Mouse (Mus musculus) cerebellum, postnatal 25 days (tissue): ENCODE data around the gene Trim40.

Experiments used
- DNase-seq, 2 experiments: peaks; one replicate each; pipeline ENCODE4 v3.0.0; 2021; ENCODE audit warnings: mixed read lengths in 2 of 2

The Trim40 gene

GRCm38 (mm10) chr17:36839001-36839400 lies 50.9 kb downstream of the Trim40 start:
- DNase-seq: no peak

DNA sequence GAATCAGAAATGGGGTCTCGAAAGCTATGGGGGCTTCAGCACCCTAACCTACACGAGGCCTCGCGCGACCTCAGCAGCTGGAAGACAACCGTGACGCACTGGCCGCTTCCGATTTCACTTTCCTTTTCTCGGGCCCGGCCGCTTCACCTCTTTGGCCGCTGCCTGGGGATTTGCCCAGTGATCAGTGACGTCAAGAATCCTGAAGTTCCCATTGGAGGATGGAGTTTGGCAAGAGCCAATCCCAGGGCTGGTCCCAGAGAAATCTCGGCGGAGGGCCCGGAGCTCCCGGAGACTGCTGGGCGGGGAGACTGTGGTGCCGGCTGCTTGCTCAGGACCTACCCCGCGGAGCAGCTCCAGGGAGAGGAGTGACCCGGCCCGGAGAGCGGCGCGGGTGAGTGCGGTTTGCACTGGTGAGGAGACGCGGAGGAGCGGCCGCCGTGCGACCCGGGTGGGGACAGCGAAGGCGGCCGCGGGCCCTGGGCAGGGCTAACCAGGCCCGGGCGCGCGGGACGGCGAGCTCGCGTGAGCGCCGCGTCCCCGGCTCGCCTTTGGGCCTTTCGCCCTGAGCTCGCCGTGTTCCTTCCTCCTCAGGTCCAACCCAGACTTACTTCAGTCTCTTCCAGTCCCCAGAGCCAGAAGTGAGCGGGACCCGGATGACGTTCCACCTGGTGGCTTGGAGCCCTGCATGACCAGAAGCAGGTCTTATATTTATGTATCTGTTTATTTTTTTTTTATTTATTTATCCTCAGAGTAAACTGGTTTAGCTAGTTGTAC lies 52.9 kb downstream of the Trim40 start, which contains the start of gene Trim26:
Trim26 (plus strand) TSS at position 261 of the 774 bp plus-strand sequence.
- DNase-seq: peak; percentile 97 to 98

DNA sequence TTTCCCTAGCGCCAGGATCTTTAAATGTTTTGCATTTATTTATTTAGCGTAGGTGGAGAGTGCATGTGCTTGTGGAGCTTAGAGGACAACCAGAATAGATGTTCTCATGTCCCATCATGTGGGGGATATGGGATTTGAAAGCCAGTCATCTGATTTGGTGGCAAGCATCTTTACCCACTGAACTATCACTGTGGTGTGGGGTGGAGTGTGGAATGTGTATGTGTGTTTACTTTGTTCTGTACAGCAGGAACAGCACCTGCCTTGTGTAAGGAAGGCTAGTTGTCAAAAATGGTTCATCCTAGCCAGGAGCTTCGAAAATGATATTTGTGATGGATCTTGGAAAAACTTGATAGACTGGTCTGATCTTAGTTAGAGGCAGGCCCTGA lies 53.5 kb downstream of the Trim40 start:
- no peak for DNase-seq

- DNase-seq: peak; percentile 30 to 65
These were observed 54.1 kb downstream of the Trim40 start for GRCm38 (mm10) chr17:36835591-36836426.

- no peak for DNase-seq
These were observed 57.2 kb downstream of the Trim40 start for GRCm38 (mm10) chr17:36832694-36833093.
